Mouse (Mus musculus) embryonic stem cell, embryonic (primary cell): ENCODE data around the gene Hsp90ab1.

ENCODE experiments used
- CTCF ChIA-PET, 4 experiments: fragments of 300-600 bp in 2 of 4; fragments of 350-600 bp in 2 of 4; sonication (Branson Sonifier 250); formaldehyde crosslinking; loops; one replicate each; lab custom pipeline; 2022; ENCODE audit warnings: inconsistent platforms in 2 of 4; lab: Charles Lee
- POLR2A ChIA-PET, 4 experiments: fragments of 300-600 bp in 2 of 4; fragments of 350-600 bp in 2 of 4; sonication (Branson Sonifier 250); formaldehyde crosslinking; loops; one replicate each; lab custom pipeline; 2022; ENCODE audit warnings: antibody characterized with exemption in 4 of 4, inconsistent platforms in 1 of 4; lab: Charles Lee

Hsp90ab1 gene

DNA sequence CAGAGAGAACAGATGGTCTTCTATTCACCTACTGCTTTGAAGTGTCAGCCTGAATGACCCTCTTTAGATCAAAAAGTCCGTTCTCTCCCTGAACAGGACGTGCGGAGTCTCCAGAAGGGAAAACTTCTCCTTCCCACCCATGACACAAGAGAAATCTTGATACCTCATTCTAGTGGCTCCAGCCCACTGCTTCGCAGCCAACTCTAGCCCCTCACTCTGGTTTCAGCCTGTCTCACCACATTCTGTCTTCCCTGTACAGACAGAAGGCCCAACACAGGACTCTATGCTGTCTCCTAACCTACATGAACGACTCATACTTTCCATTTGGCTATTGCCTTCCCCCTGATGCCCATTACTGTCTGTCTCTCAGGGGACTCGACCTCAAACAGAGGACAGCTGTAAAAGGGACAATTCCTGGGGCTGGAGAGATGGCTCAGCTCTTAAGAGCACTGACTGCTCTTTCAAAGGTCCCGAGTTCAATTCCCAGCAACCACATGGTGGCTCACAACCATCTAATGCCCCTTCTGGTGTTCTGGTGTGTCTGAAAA lies 21.7 kb downstream of the Hsp90ab1 start:
- POLR2A ChIA-PET, result interaction anchor here (0.5 to 28.4 kb wide), 15 partner anchors 13 to 348 kb away, joined by 3 to 605 read pairs (median 4); partner anchors contain the start of genes Hsp90ab1 (in 2 of the 4), Spats1 (in 2 of the 4) and Tcte1 (in 1 of the 4)
- CTCF ChIA-PET, result interaction anchor here (0.6 to 3.8 kb wide), 14 partner anchors 8 to 300 kb away, joined by 3 to 41 read pairs (median 4); no protein-coding TSS in a partner anchor

DNA sequence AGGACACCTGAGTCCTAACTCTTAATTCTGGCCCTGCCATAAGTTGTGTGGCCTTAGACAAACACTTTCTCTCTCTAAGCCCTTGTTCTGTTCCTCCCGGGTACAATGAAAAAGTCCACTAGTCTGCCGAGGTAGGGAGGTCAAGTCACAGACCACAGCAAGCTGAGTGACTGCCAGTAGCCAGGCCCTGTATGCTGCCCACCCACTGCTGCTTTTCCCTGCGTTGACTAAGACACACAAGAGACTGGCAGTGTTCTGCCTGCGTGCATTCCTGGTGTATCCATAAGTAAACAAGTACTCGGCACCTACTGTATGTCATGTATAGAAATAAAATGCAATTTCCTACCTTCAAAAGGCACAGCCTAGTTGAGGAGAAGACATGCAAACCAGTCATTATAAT lies 22.8 kb downstream of the Hsp90ab1 start:
- CTCF ChIA-PET, result interaction anchor here in 3 of 4 experiments (0.6 to 3.8 kb wide), 29 partner anchors 12 to 521 kb away, joined by 3 to 41 read pairs (median 3); partner anchors contain the start of genes Cdc5l (in 1 of the 3) and Spats1 (in 1 of the 3)
- POLR2A ChIA-PET, result interaction anchor here in 3 of 4 experiments (0.6 to 28.4 kb wide), 18 partner anchors 18 to 128 kb away, joined by 3 to 605 read pairs (median 6); partner anchors contain the start of genes Hsp90ab1 (in 3 of the 3), Spats1 (in 2 of the 3), Aars2 (in 1 of the 3) and Tcte1 (in 1 of the 3)

DNA sequence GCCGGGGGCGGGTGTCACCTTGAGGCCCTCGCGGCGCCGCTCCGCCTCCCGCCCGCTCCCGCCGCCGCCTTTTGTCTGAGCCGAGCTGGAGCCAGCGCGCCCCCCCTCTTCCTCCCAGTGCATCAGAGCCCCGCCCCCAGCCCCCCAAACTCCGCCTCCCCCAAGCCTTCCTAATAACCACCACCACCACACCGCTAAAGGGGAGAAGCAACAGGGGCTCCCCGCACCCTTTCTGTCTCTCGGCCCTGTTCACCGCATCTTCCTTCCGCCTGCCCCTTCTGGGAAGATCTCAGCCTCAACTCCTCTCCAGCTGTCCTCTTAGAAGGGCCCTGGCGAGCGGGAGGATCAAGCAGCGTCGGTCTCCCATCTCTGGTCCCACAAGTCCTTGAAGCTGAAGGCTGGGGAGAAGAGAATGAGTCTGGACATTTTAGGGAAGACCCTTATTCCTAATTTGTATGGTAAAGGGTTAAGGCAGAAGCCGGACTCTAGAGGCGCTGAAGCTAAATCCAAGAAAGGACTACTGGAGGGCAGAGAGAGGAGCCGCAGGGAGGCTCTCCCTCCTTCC lies 23.4 kb downstream of the Hsp90ab1 start, which contains the start of gene Tmem151b:
Gene Tmem151b, minus strand, starts transcription at position 61 of the 565 bp plus-strand sequence.
- ChIA-PET CTCF (interaction anchor here (0.6 to 3.8 kb wide), 33 partner anchors 12 to 521 kb away, joined by 3 to 41 read pairs (median 3); partner anchors contain the start of genes Cdc5l (in 1 of the 4) and Spats1 (in 1 of the 4)), POLR2A (interaction anchor here in 3 of 4 experiments (0.6 to 28.4 kb wide), 26 partner anchors 10 to 128 kb away, joined by 3 to 605 read pairs (median 5); partner anchors contain the start of genes Hsp90ab1 (in 3 of the 3), Spats1 (in 2 of the 3), Aars2 (in 1 of the 3) and Slc35b2 (in 1 of the 3))

DNA sequence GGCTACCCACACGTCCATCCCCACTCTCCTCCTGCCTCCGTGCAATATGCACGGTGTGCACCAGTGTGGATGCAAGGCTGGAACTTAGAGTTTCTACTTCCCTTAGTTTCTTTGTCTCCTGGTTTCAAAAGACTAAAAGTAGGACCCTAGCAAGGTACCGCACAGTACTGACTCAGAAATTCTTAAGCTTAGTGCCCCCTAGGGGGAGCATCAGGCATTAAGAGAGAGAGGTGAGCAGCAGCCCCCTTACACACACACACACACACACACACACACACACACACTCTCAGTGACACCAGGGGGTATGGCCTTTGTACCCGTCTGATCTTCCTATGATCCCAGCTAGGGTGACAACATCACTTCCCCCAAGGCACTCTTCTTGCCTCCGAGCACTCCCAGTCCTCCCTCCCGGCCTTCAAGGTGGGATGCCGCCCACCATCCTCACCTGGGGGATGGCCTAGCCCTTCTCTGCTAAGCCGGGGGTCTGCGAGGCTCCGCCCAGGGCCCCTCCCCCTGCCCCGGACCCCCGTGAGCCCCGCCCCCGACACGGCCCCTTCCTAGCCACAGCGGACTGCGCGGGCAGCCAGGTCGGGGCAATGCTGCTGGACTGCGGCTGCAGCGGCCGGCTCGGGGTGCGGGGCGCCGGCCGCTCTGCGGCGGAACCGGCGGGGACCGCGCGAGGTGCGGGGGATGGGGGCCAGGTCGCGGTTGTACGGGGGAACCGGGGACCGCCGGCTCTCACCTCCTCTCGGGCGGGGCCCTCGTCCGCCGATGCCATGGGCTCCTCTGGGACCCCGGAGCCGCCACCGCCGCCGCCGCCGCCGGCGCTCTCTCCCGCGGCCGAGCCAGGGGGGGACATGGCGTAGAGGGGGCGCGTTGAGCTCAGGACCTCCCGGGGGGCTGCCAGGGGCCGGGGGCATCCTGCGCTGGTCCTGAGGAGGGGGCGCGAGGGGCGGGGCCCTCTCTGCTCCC lies 24.2 kb downstream of the Hsp90ab1 start:
- ChIA-PET POLR2A (interaction anchor here (0.5 to 28.4 kb wide), 39 partner anchors 9 to 125 kb away, joined by 3 to 605 read pairs (median 4); partner anchors contain the start of genes Hsp90ab1 (in 3 of the 4), Slc35b2 (in 2 of the 4), Spats1 (in 2 of the 4) and Aars2 (in 1 of the 4)), CTCF (interaction anchor here (0.6 to 3.8 kb wide), 67 partner anchors 9 to 1152 kb away, joined by 3 to 41 read pairs (median 4); partner anchors contain the start of genes Aars2 (in 1 of the 4), Cdc5l (in 1 of the 4), Hsp90ab1 (in 1 of the 4) and Slc35b2 (in 1 of the 4))

DNA sequence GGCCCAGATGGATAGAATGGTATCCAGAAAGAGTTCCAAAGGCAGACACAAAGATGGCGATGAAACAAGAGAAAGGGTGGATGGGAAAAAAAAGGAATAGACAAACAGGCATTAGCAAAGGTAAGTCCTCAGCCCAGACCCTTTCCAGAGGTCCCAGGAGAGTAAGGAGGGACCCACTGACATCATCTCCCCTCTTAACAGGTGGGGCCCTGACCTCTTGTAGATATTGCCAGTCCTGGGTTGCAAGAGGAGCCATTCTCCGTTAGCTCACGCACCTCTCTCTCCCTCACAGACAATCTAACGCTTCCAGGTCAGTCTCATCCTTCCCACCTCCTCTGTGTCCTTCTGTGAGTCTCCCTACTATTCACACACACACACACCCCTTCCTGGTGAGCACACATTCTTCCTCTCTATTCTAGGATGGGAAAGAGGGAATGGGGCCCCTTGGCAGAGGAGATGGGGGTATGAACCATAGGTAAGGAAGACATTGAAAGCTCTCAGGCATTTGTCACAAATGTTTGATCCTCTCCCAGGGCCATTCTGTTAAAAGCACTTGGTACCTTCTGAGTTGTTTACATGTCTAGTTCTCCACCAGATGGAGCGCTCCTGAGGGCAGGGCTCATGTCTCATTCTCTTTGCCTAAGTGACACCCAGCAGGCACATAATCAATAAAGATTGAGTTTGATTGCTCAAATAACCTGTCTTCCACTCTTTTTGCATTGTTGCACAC lies 25.4 kb downstream of the Hsp90ab1 start:
- CTCF ChIA-PET, result interaction anchor here in 3 of 4 experiments (0.7 to 3.8 kb wide), 19 partner anchors 14 to 932 kb away, joined by 3 to 41 read pairs (median 6); partner anchors contain the start of gene Spats1 (in 1 of the 3)
- POLR2A ChIA-PET, result interaction anchor here in 3 of 4 experiments (1.0 to 28.4 kb wide), 16 partner anchors 11 to 119 kb away, joined by 3 to 605 read pairs (median 6); partner anchors contain the start of genes Hsp90ab1 (in 3 of the 3) and Spats1 (in 1 of the 3)

DNA sequence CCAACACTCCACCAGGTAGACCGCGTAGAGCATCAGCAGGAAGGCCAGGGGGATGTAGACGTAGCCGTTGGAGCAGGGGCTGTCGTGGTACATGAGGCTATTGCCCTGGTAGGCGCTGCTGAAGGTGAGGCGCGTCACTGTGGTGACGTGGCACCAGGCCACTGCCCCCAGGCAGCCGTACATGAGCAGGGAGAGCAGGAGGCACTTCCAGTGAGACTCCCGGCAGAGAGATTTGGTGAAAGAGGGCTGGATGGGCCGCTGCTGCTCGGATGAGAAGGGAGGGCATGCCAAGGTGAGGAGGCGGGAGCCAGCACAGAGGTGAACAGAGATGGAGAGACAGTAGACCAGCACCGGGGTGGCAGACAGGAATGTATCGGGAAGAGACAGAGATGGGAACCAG lies 26.1 kb downstream of the Hsp90ab1 start:
- POLR2A ChIA-PET, result interaction anchor here in 2 of 4 experiments (1.0 to 4.9 kb wide), 6 partner anchors 14 to 139 kb away, joined by 3 to 35 read pairs (median 9); partner anchors contain the start of genes Hsp90ab1 (in 1 of the 2), Mrpl14 (in 1 of the 2), Slc35b2 (in 1 of the 2) and Tmem63b (in 1 of the 2)
- CTCF ChIA-PET, result no interaction called here

DNA sequence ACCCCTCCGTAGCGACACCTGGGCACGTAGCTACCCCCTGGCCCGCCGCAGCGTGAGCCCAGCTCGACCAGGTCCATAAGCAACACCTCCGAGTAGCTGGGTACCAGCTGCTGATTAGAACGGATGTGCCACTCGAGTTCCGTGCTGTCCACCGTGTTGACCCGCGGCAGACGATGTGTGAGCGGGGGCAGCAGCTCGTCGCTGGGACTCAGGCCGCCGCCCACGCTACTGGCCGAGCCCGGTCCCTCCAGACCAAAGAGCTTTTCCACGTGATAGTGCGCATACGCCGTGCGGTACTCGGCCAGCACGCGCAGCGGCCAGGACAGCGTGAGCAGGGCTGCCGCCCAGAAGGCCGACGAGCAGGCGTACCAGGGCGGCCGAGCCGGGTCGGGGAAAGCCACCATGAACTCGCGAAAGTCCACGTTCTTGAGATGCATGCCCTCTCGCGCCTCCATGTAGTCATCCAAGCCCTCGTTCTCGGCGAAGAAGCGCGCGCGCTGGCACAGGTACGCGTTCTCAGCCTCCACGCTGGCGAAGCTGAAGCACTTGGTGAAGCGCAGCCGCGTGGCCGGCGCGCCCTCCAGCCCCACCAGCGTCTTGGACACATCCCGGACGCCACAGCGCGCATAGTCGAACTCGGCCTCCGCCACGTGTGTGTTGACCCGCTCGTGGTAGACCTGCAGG lies 27.7 kb downstream of the Hsp90ab1 start:
- ChIA-PET POLR2A (interaction anchor here (0.6 to 4.9 kb wide), 35 partner anchors 9 to 423 kb away, joined by 3 to 35 read pairs (median 5); partner anchors contain the start of genes Hsp90ab1 (in 3 of the 4), Nfkbie (in 3 of the 4), Aars2 (in 2 of the 4) and Slc35b2 (in 2 of the 4)), CTCF (interaction anchor here (0.6 to 3.2 kb wide), 16 partner anchors 19 to 140 kb away, joined by 3 to 17 read pairs (median 4); partner anchors contain the start of genes Aars2 (in 2 of the 4) and Tcte1 (in 1 of the 4))

DNA sequence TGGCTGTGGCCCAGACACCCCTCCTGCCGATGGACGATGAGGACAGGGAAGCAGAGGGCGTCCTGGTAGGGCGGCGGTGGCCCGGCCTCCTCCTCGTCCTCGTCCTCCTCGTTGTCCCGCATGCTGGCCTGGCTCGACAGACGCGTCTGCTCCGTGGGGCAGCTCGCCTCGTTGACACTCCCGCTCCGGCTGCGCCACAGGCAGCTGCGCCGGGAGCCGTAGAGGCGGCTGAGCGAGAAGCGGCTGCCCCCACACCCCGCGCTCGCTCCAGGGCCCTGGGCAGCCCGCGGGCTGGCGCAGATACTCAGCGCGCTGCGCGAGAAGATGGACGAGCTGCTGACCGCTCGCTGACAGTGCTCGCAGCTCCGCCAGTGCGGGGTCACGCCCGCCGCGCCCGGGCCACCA lies 28.2 kb downstream of the Hsp90ab1 start:
- ChIA-PET POLR2A (interaction anchor here (0.6 to 4.9 kb wide), 33 partner anchors 10 to 117 kb away, joined by 3 to 35 read pairs (median 5); partner anchors contain the start of genes Hsp90ab1 (in 3 of the 4), Nfkbie (in 3 of the 4), Aars2 (in 2 of the 4) and Slc35b2 (in 2 of the 4)), CTCF (interaction anchor here (0.6 to 3.2 kb wide), 16 partner anchors 18 to 447 kb away, joined by 3 to 17 read pairs (median 4); partner anchors contain the start of genes Aars2 (in 2 of the 4) and Tcte1 (in 1 of the 4))

DNA sequence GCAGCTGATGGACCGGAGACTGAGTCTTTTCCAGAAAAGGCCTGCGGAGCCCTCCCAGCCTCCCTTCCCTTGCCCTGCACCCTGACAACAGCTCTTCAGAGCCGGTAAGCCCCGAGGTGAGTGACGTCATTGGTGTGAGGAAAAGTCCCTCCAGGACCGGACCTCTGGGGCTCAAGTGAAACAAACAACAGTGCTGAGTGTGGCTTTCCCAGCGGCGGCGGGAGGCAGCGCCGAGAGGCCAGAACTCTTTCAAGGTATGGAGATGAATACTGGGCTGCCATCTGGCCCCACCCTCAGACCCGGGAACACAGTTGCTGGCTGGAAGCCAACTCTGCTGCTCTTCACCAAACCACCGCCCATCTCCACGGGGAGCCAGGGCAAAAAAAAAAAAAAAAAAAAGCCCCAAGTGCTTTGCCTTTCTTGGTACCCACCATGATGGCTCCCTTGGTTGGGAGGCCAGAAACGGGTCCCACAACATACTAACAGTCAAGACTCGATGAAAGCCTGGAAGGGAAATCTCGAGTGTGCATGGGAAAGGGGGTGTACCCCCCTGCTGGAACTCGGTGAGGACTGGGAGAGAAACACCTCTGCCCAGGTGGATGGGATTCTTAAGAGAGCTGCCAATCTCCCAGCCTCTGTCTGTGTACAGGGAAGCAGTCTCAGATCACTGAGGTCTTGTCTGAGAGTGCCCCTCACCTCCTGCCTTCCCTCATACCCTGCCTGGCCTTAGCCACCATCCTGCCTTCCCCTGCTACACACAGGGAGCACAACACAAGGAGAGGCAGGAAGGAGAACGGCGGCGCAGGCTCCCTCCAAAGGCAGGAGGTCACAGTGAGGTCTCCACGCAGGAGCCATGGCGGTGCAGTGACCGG lies 28.8 kb downstream of the Hsp90ab1 start:
- POLR2A ChIA-PET, result interaction anchor here (0.6 to 4.9 kb wide), 46 partner anchors 9 to 118 kb away, joined by 3 to 35 read pairs (median 4); partner anchors contain the start of genes Aars2 (in 3 of the 4), Hsp90ab1 (in 3 of the 4), Nfkbie (in 3 of the 4) and Slc35b2 (in 2 of the 4)
- CTCF ChIA-PET, result interaction anchor here (0.5 to 3.2 kb wide), 22 partner anchors 21 to 447 kb away, joined by 3 to 17 read pairs (median 4); partner anchors contain the start of genes Aars2 (in 3 of the 4) and Tcte1 (in 1 of the 4)

DNA sequence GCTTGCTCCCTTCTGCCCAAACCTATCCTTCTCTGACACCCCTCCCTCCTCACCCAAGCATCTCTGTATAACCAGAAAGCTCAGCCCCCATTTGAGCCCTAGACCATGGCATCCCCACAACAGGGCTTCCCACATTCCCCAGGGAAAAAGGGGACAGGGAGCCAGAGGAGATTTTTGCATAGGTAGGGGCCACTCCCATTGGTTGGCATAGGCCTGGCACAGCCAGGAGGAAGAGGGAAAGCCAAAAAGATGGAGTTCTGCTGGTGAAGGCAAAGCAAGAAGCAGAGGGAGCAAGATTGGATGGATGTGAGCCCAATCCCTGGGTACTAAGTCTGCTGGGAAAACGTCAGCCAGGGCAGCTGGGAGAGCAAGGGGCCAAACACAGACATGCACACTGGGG lies 30.0 kb downstream of the Hsp90ab1 start:
- POLR2A ChIA-PET, result interaction anchor here (0.6 to 4.9 kb wide), 28 partner anchors 8 to 756 kb away, joined by 3 to 35 read pairs (median 4); partner anchors contain the start of genes Aars2 (in 3 of the 4), Tcte1 (in 2 of the 4), Cdc5l (in 1 of the 4) and Hsp90ab1 (in 1 of the 4)
- CTCF ChIA-PET, result interaction anchor here (0.6 to 3.2 kb wide), 16 partner anchors 9 to 1344 kb away, joined by 3 to 17 read pairs (median 5); partner anchors contain the start of genes Aars2 (in 2 of the 4) and Tcte1 (in 1 of the 4)

DNA sequence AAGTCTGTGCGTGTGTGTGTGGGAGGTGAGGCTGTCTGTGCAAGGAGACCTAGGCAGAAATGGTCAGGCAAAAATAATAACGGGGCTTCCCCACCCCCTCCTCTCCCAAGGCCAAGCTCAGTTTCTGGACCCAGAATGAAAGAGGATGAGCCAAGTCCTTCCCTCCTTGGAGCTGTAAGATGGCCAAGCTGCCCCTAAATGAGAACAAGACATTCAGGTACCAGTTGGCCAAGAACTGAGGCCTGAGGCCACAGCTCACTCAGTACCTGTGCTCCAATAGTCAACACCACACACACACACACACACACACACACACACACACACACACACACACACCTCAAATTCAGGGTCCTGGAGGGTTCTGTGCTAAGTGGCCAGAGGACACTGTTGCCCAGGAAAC lies 30.4 kb downstream of the Hsp90ab1 start:
- POLR2A ChIA-PET, result interaction anchor here (0.6 to 4.9 kb wide), 16 partner anchors 12 to 755 kb away, joined by 3 to 35 read pairs (median 6); partner anchors contain the start of genes Aars2 (in 3 of the 4), Cdc5l (in 1 of the 4), Hsp90ab1 (in 1 of the 4) and Slc35b2 (in 1 of the 4)
- CTCF ChIA-PET, result interaction anchor here (0.5 to 3.2 kb wide), 11 partner anchors 8 to 1344 kb away, joined by 3 to 17 read pairs (median 5); partner anchors contain the start of gene Tcte1 (in 1 of the 4)

DNA sequence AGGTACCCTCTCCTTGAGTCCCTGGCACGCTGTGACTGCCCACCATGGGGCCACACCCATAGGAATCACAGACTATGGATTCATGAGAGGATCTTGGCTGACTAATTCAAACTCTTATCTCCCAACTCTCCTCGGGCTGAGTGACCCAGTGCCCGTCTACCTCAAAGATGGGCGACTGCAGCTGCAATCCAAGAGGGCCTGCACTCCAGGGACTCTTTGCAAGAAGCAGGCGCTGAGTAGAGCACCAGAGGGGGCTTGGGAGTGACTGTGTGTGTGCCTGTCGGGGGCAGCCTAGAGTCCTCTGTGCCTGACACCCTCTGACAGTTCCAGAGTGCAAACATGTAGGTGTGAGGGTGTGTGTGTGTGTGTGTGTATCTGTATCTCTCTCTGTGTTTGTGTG lies 30.9 kb downstream of the Hsp90ab1 start:
- ChIA-PET CTCF (interaction anchor here in 3 of 4 experiments (0.5 to 3.2 kb wide), 4 partner anchors 23 to 62 kb away, joined by 3 to 17 read pairs (median 8); no protein-coding TSS in a partner anchor), POLR2A (interaction anchor here in 2 of 4 experiments (0.6 to 4.9 kb wide), 10 partner anchors 18 to 109 kb away, joined by 3 to 35 read pairs (median 6); partner anchors contain the start of genes Aars2 (in 2 of the 2), Cdc5l (in 1 of the 2), Slc35b2 (in 1 of the 2) and Spats1 (in 1 of the 2))

DNA sequence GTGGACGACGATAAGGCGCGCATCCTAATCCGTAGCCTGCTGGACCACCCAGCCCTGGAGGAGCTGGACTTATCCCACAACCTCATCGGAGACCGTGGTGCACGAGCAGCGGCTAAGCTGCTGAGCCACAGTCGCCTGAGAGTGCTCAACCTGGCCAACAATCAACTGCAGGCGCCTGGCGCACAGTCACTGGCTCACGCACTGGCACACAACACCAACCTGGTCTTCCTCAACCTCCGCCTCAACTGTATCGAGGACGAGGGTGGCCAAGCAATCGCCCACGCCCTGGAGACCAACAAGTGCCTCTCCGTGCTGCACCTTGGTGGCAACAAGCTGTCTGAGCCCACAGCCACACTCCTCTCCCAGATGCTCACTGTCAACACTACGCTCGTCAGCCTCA lies 33.4 kb downstream of the Hsp90ab1 start:
- ChIA-PET POLR2A (interaction anchor here in 2 of 4 experiments (0.6 to 3.2 kb wide), 17 partner anchors 9 to 59 kb away, joined by 3 to 11 read pairs (median 5); partner anchors contain the start of genes Tcte1 (in 2 of the 2), Aars2 (in 1 of the 2), Hsp90ab1 (in 1 of the 2) and Tmem151b (in 1 of the 2)), CTCF (interaction anchor here in 3 of 4 experiments (0.5 to 1.1 kb wide), 4 partner anchors 12 to 70 kb away, joined by 3 to 7 read pairs (median 3); partner anchors contain the start of gene Aars2 (in 1 of the 3))
